Comparison of ENCODE assay signal across 9 mouse cellular contexts in genomic region chr19:30548411-30549043, GRCm38 (mm10). TPM values are rescaled to one million over a fixed set of nuclear protein-coding genes. Genes with fewer than 3 reads are reported as not detected.
DNase-seq lines count a peak whose midpoint lies in the region; ATAC-seq lines count a peak whose summit lies in the region.
"Had no signal": no experiment of that assay in that cellular context is flagged by ENCODE, and none has a peak within 500 bp of the region (broad histone marks: within the 10 kb centered on the region; RNA-seq: fewer than 3 reads in every experiment).

No protein-coding gene starts in this region.

- no peaks in the 10 kb centered on the region for H3K9me3 ChIP-seq in heart, embryonic 11.5 days (replicated peaks; ENCODE audit: control insufficient read depth, low read length)
- no peaks in the 10 kb centered on the region for H3K9me3 ChIP-seq in intestine, embryonic 16.5 days (ENCODE audit: control insufficient read depth, low read length)
- H3K9me3 ChIP-seq in midbrain, embryonic 14.5 days (ENCODE audit: control insufficient read depth, low read length) = no peaks in the 10 kb centered on the region

- peak overlapping the region; percentile 48 for H3K4me3 ChIP-seq in heart, embryonic 11.5 days (ENCODE audit: low read depth, low read length)
- H3K4me3 ChIP-seq in intestine, embryonic 16.5 days (ENCODE audit: low read length) = peak overlapping the region; percentile 36
- peak overlapping the region; percentile 36 for H3K4me3 ChIP-seq in midbrain, embryonic 14.5 days (replicated peaks; ENCODE audit: low read depth, low read length)

- under 1% methylated on average over 23 of the region's 23 CpGs for WGBS in heart, embryonic 11.5 days (ENCODE audit: insufficient replicate concordance)
- 2% methylated on average over 23 of the region's 23 CpGs for WGBS in intestine, embryonic 16.5 days
- WGBS in midbrain, embryonic 14.5 days = 1% methylated on average over 23 of the region's 23 CpGs

- peaks cover 19% of the 10 kb centered on the region for H3K27me3 ChIP-seq in heart, embryonic 11.5 days (ENCODE audit: control insufficient read depth, insufficient read depth, low read length)
- H3K27me3 ChIP-seq in intestine, embryonic 16.5 days (replicated peaks; ENCODE audit: control insufficient read depth, insufficient read depth, low read length) = peaks cover 33% of the 10 kb centered on the region
- H3K27me3 ChIP-seq in midbrain, embryonic 14.5 days (ENCODE audit: control insufficient read depth, insufficient read depth, low read length) = peaks cover 35% of the 10 kb centered on the region; the same call in 1 of the 2 replicates

- intact Hi-C loops in heart, postnatal 25 days (cut with DNase I) = no loop called here

- no peak overlapping the region for H3K27ac ChIP-seq in heart, embryonic 11.5 days (ENCODE audit: low read depth, low read length)
- no peak overlapping the region for H3K27ac ChIP-seq in intestine, embryonic 16.5 days (ENCODE audit: low read length)
- no peak overlapping the region for H3K27ac ChIP-seq in midbrain, embryonic 14.5 days (replicated peaks; ENCODE audit: low read depth, low read length)

- no peak for ATAC-seq in heart, embryonic 11.5 days (replicated peaks; ENCODE audit: insufficient number of reproducible peaks, low FRiP score, low TSS enrichment)
- ATAC-seq in intestine, embryonic 16.5 days = no peak; the same call in 1 of the 2 replicates
- peak; percentile 50 for ATAC-seq in midbrain, embryonic 14.5 days (ENCODE audit: low FRiP score, low TSS enrichment)

- no peak overlapping the region for H3K9ac ChIP-seq in heart, embryonic 11.5 days (ENCODE audit: low read depth, low read length)
- H3K9ac ChIP-seq in intestine, embryonic 16.5 days (ENCODE audit: low read depth, low read length) = 0 out of 2 replicates have a peak overlapping the region, but pooled peaks have one; percentile 29
- H3K9ac ChIP-seq in midbrain, embryonic 14.5 days (replicated peaks; ENCODE audit: low read length) = peak overlapping the region; percentile 43; the same call in 1 of the 2 replicates

- peak overlapping the region; percentile 79 for H3K4me2 ChIP-seq in heart, embryonic 11.5 days
- H3K4me2 ChIP-seq in intestine, embryonic 16.5 days (ENCODE audit: low read depth, low read length) = peak overlapping the region; percentile 60
- H3K4me2 ChIP-seq in midbrain, embryonic 14.5 days (ENCODE audit: low read length) = peak overlapping the region; percentile 69

- H3K36me3 ChIP-seq in heart, embryonic 11.5 days (ENCODE audit: control insufficient read depth, insufficient read depth, low read length) = no peaks in the 10 kb centered on the region
- H3K36me3 ChIP-seq in intestine, embryonic 16.5 days (ENCODE audit: control insufficient read depth, insufficient read depth, low read length) = no peaks in the 10 kb centered on the region
- H3K36me3 ChIP-seq in midbrain, embryonic 14.5 days (ENCODE audit: control insufficient read depth, insufficient read depth, low read length) = no peaks in the 10 kb centered on the region

- peaks cover 15% of the 10 kb centered on the region for H3K4me1 ChIP-seq in heart, embryonic 11.5 days (ENCODE audit: control insufficient read depth, insufficient read depth, low read length)
- peaks cover 11% of the 10 kb centered on the region for H3K4me1 ChIP-seq in intestine, embryonic 16.5 days (ENCODE audit: control insufficient read depth, insufficient read depth, low read length)
- H3K4me1 ChIP-seq in midbrain, embryonic 14.5 days (ENCODE audit: control insufficient read depth, insufficient read depth, low read length) = peaks cover 13% of the 10 kb centered on the region

- DNase-seq in heart, postnatal 25 days (ENCODE audit: low spot score) = no peak
- DNase-seq in embryo, embryonic 10.5 days (ENCODE audit: low spot score) = peak; percentile 62
- DNase-seq in midbrain, embryonic 14.5 days = peak; percentile 61
- DNase-seq in layer of hippocampus, postnatal 14 days (ENCODE audit: low spot score in 2 of 2) = no peak
- no peak for DNase-seq in cerebellum, adult 11-12 months
- DNase-seq in urinary bladder, adult 2 months (ENCODE audit: low spot score) = no peak

RNA-seq across cellular contexts. Expression of gene Dkk1, which starts 0.9 kb away (rescaled TPM):
- polyA plus RNA-seq in heart, embryonic 11.5 days (2014; fragmentation: Nextera tagmentation; extraction: Ambion mirVana) = 2.3 and 3.1 TPM in 2 replicates
- total RNA-seq in heart, postnatal 25 days (2021) = not detected
- 1.2 TPM in 2 replicates for polyA plus RNA-seq in intestine, embryonic 16.5 days (2015; fragmentation: Nextera tagmentation; extraction: Ambion mirVana)
- polyA plus RNA-seq in midbrain, embryonic 14.5 days (2014; fragmentation: Nextera tagmentation; extraction: Ambion mirVana) = 2.8 and 3.6 TPM in 2 replicates
- not detected for total RNA-seq in layer of hippocampus, postnatal 14 days (2021)
- 0.04 TPM in 1 of 2 replicates, not detected in the other for polyA plus RNA-seq in urinary bladder, adult 2 months (2012; rRNA removed)
- polyA plus RNA-seq: spleen, adult 2 months had no signal

Comparison
In these comparisons a context has a peak if more than half of its experiments do, and no peak if none do; other contexts are left out.
1. DNase-seq: peak in embryo, embryonic 10.5 days (single experiment) and midbrain, embryonic 14.5 days (single experiment); none in heart, postnatal 25 days (single experiment), layer of hippocampus, postnatal 14 days (0 of 2), cerebellum, adult 11-12 months (single experiment) and urinary bladder, adult 2 months (single experiment).
2. Peak in every context shown above with its lines, with median percentiles within 50 percentile points of each other: H3K4me2 ChIP-seq and H3K4me3 ChIP-seq.